Mouse (Mus musculus) midbrain, embryonic 16.5 days (tissue): Measurements from ENCODE around the gene Tubb5. TPM values are rescaled to one million over a fixed set of nuclear protein-coding genes. Genes with fewer than 3 reads are reported as not detected.

Experiments used
- microRNA-seq: library from miRNA; unstranded; fragments of <30 nt; microRNA quantifications from one replicate; pipeline ENCODE4, GENCODE M21; 2017
- polyA plus RNA-seq: library from polyadenylated mRNA; unstranded; fragments of >200 nt; fragmentation: Nextera tagmentation; extraction: Ambion mirVana; gene quantifications from 2 replicates; pipeline ENCODE4 v1.2.1, GENCODE M21; 2015

The Tubb5 gene
- polyA plus RNA-seq, 1 experiment from 2014 or later, result 1,852 TPM

Small RNA genes lying within 50 kb of the gene (microRNA-seq; reads per million reads assigned to microRNA genes)
- 1.0 reads per million for gene Gm28033

Other genes with a start within 250 kb of the Tubb5 start
- gene Sfta2, start 236.8 kb downstream of the Tubb5 start, polyA plus RNA-seq, result not detected in 2 replicates
- not detected in 2 replicates for gene Gm9573, start 211.7 kb downstream of the Tubb5 start, polyA plus RNA-seq
- 0.07 and 0.14 TPM in 2 replicates for gene Mucl3, start 194.6 kb downstream of the Tubb5 start, polyA plus RNA-seq
- gene Vars2, start 170.7 kb downstream of the Tubb5 start, polyA plus RNA-seq, result 15.1 and 15.3 TPM in 2 replicates
- 26.5 and 27.3 TPM in 2 replicates for gene Gtf2h4, start 164.6 kb downstream of the Tubb5 start, polyA plus RNA-seq
- gene Ddr1, start 133.7 kb downstream of the Tubb5 start, polyA plus RNA-seq, result 87.8 and 103 TPM in 2 replicates
- gene Ier3, start 16.6 kb downstream of the Tubb5 start, polyA plus RNA-seq, result 8.9 and 10.5 TPM in 2 replicates
- 102 and 104 TPM in 2 replicates for gene Flot1, start 15.1 kb downstream of the Tubb5 start, polyA plus RNA-seq
- gene Mdc1, start 3.2 kb upstream of the Tubb5 start, polyA plus RNA-seq, result 8.6 and 10.3 TPM in 2 replicates
- gene Nrm, start 23.0 kb upstream of the Tubb5 start, polyA plus RNA-seq, result 13.5 and 14.6 TPM in 2 replicates
- 18.4 and 18.8 TPM in 2 replicates for gene Ppp1r18, start 27.3 kb upstream of the Tubb5 start, polyA plus RNA-seq
- gene Dhx16, start 41.5 kb upstream of the Tubb5 start, polyA plus RNA-seq, result 28.4 and 30.5 TPM in 2 replicates
- gene 2310061I04Rik, start 59.1 kb upstream of the Tubb5 start, polyA plus RNA-seq, result 63.9 and 76.4 TPM in 2 replicates
- 455 and 465 TPM in 2 replicates for gene Atat1, start 71.8 kb upstream of the Tubb5 start, polyA plus RNA-seq
- gene Mrps18b, start 78.1 kb upstream of the Tubb5 start, polyA plus RNA-seq, result 46.9 and 54.4 TPM in 2 replicates
- gene Ppp1r10, start 78.1 kb upstream of the Tubb5 start, polyA plus RNA-seq, result 38.9 and 43.0 TPM in 2 replicates
- 90.7 and 93.8 TPM in 2 replicates for gene Abcf1, start 131.5 kb upstream of the Tubb5 start, polyA plus RNA-seq
- 63.3 and 66.8 TPM in 2 replicates for gene Gnl1, start 141.5 kb upstream of the Tubb5 start, polyA plus RNA-seq
- 102 and 107 TPM in 2 replicates for gene Prr3, start 141.9 kb upstream of the Tubb5 start, polyA plus RNA-seq
- 8.0 and 8.8 TPM in 2 replicates for gene H2-T24, start 182.3 kb upstream of the Tubb5 start, polyA plus RNA-seq
- gene H2-T23, start 194.5 kb upstream of the Tubb5 start, polyA plus RNA-seq, result 4.1 and 4.8 TPM in 2 replicates
- gene H2-T22, start 204.4 kb upstream of the Tubb5 start, polyA plus RNA-seq, result 5.3 and 6.2 TPM in 2 replicates
- not detected in 2 replicates for gene Gm6034, start 204.7 kb upstream of the Tubb5 start, polyA plus RNA-seq
- not detected in 2 replicates for gene Gm11127, start 220.1 kb upstream of the Tubb5 start, polyA plus RNA-seq